Mouse (Mus musculus) lung, postnatal 10 days (tissue): ENCODE data around the gene Nf2.
A peak's percentile ranks its signal among the peaks of the same experiment; 100 is the strongest.

ENCODE experiments used
- DNase-seq: peaks from one replicate; pipeline ENCODE4 v3.0.0; 2021

Gene Nf2

DNA sequence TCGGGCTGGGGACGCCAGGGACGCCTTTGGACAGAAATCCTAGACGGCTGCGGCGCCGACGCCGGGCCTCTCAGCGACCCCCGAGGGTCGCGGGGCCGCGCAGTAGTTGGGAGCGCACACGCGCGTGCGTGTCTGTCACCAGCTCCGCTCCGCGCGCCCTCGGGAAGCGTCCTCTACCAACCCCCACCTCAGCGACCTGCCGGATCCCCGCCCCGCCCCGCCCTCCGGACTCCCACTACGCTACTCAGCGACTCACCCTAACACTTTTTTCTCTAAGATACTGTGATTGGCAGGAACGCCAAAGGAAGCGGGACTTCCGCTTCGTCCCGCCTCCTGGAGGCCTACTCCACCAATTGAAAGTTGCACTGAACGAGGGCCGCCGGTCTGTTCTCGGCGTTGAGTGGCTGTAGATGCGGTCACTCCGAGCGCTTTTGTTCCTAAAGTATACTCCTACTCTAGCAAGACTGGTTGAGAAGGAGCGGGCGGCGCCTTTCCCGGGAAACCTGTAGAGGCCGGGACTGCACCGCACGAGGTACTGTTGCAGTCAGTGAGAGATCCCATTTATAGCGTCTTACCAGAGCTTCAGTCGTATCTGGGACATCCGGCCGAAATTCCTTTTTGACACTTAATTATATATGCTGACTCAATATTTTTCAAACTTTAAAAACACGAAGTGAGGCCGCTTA lies at the start of gene Nf2:
TSS of gene Nf2 (minus strand) at position 279 of the 686 bp plus-strand sequence.
- DNase-seq: peak; percentile 99

DNA sequence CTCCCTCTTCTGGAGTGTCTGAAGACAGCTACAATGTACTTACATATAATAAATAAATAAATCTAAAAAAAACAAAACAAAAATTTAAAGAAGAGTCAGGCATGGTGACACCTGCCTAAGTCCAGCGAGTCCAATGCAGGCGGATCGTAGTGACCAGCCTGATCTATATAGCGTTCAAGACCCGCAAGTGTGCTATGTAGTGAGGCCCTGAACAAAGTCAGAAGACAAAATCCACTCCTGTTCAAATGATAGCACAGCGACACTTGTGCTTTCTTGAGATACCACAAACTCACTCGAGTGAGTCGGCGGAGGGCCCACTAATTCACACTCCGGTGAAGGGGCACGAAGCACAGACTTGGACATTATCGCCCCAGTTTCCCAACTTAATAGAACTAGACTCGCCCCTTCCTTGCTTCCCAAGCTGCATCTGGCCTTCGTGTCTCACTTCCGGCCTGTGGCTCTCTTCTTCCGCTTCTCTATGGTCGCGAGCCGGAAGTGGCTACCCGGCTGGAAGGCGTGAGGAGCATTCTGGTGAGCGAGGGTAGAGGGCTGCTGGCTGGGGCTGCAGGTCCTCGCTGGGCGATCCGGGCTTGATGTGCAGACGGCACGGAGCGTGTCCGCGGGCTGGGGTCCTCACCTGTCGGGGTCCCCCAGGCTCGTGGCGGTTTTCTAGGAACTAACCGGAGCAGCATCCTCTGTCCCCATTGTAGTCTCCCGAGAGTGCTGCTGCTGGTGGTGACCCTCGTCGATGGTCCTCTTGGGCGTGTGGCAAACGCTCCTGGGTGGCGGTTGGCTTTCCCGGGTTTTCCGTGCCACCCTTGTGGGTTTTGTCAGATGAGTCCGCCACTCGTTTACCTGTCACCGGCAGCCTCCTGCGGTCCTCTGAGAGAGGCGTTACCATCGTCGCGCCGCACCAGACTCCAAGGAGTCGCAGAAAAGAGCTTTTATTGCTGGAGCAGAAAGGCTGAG lies 45.8 kb upstream of the Nf2 start, which contains the start of gene Thoc5:
TSS of gene Thoc5 (plus strand) at position 473 of the 969 bp plus-strand sequence.
- peak; percentile 86 for DNase-seq

DNA sequence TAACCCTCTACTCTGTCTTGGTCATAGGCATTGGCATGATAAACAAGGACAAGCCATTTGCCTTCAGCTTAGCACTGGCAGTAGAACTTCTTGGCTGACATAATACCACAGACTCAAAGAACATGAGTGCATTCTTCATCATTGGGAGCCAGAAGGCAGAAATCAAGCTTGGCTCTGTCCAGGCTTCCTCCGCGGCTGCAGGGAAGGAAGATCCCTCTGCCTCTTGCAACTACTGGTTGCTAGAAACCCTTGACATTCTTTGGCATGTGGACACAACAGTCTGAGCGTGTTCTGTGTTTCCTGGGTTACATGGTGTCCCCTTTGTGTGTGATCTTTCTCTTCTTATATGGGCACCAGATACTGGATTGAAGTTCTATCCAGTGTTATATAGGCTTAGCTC lies 37.7 kb upstream of the Nf2 start:
- DNase-seq: no peak

DNA sequence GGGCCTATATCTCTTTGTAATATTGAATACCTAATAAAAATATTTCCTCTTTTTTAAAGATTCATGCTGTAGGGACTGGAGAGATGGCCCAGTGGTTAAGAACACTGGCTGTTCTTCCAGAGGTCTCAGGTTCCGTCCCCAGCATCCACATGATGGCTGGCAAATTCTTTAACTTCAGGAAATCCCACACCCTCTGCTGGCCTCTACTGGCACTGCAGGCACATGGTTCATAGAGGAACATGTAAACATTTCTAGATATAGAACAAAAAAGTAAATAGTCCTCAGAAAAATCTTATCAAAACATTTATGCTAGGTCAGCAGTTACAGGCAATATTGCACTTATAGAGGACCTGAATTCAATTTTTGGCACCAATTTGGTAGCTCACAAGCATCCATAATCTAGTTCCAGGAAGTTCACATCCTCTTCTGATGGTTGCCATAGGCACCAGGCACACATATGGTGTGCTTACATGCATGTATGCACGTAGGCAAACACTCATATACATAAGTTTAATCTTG lies 36.1 kb upstream of the Nf2 start:
- DNase-seq: peak; percentile 65

DNA sequence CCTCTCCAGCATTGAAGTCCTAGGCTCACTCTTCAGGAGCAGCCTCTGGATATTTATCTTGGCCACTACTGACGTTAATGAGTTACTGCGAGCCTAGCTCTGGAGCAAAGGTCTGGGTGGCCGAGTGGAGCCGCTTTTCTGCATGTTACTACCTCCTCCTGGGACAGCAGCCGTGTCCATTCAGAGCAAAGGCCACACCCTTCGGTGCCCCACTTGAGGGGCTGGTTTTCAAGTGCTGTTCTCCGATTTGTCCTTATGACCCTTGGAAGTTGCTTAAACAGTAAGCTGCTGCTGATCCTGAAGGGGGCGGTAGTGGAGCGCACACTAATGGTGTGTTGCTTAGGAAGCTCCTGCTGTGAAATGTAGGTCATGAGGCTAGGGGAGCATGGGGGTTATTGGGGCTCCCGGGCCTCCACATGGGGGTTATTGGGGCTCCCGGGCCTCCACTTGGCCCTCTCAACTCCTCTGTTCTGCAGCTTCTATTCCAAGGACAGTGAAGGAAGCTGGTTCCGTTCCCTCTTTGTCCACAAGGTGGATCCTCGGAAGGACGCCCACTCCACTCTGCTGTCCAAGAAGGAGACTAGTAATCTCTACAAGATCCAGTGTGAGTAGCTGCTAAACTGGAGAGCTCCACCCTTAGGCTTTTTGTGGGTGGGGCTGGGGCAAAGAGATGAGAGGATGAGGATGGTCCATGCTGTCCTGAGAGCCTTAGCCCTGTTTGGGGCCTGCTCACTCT lies 33.7 kb upstream of the Nf2 start:
- DNase-seq: peak; percentile 82

DNA sequence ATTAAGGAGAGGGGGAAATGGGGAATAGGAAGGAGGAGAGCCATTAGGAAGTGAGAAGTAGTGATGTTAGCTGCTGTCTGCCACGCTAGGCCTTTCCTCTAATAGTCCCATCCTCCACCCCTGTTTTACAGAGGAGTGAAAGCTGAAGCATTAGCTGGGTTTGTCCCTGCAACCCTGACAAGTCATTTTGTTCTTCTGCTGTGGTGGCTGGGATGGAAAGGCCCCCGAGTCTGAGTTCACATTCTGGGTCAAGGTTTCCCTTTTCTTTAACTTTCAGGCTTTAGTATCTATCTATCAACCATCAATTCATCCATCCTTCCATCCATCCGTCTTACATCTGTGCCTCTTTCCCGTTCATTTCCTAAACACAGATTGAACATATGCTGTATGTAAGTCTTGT lies 31.8 kb upstream of the Nf2 start:
- DNase-seq: no peak

DNA sequence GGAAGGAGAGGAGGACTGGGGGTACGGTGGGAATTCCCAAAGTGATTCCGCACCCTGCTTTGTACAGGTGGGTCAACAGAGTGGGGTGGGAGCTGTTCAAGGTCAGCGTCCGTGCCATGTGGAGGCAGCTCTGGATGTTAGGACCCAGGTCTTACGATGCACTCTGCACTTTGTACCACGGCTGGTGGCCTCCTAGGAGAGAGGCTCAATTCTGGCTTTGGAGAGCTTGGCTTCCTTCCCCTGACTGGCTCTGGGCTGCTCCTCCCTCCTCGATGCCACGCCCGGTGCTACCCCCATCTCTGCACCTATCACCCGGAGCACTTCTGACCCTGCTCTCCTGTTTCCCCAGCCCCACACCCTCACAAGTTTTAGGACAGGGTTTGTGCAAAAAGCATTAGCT lies 25.2 kb upstream of the Nf2 start:
- peak; percentile 11 for DNase-seq

DNA sequence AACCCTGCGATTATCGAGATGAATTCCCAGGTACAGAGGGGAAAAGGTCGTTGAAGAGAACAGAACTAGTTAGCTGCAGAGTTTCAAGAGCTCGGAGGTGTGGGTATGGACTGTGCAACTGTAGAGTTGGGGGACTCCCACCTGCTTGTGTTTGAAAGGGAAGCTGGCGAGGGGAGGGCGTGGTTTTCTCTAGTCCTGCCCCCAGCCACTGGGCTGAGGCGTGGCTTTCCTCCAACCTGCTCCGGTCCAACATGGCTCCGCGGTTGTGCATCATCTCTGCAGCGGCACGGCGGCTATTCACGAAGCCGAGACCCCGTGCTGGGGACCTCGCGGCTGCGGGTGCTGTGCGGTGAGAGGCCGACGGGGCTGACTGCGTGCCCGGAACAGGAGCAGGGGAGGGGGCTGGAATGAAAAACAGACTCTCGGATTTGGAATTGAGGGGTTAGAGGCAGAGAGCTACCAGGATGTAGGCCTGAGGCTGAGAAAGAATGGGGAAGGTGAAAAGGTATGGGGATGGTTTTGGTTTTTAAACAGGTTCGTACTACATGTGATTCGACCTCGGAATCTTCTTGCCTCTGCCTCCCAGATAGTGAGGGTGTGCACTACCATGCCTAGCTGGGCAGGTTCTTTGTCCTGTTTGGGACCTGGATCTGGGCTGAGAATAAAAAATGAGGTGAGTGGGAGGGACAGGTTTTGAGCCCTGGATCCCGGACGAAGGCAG lies 24.6 kb upstream of the Nf2 start, which contains the start of gene Nipsnap1:
TSS of gene Nipsnap1 (plus strand) at position 197 of the 721 bp plus-strand sequence.
- peak; percentile 83 for DNase-seq

DNA sequence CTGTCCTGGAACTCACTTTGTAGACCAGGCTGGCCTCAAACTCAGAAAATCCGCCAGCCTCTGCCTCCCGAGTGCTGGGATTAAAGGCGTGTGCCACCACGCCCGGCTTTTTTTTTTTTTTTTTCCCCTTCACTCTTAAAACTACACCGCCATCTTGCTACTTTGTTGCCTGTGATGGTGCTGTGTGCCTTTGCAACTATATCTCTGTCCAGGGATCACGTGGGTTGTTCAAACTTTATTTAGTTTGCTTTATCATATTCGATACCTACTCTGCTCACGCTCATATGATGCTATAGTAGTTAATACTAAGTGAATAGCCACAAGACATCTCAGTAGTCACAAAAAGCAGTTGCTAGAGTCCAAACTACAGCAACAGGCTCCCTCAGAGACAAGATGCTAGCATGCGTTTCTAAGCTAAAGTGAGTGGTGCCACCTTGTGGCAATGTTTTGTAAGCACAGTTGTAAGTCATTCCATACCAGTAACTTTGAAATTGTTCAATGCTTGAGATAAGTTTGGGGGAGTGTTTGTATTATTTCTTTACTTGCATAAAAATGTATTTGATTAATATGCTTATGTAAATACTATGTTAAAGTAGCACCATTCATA lies 16.4 kb upstream of the Nf2 start:
- peak; percentile 79 for DNase-seq

DNA sequence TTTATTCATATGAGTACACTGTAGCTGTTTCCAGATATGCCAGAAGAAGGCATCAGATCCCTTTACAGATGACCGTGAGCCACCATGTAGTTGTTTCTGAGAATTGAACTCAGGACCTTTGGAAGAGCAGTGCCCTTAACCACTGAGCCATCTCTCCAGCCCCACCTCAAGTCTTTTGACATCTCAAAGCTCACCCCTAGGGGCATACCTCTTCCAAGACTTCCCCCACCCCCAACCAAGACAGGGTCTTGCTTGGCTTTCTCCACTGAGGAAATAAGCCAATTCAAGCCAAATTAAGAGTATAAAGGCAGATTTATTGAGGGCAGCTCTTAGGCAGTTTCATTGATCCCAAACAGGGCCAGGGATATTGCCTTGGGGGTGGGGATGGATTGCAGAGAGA lies 13.4 kb upstream of the Nf2 start:
- DNase-seq: no peak

DNA sequence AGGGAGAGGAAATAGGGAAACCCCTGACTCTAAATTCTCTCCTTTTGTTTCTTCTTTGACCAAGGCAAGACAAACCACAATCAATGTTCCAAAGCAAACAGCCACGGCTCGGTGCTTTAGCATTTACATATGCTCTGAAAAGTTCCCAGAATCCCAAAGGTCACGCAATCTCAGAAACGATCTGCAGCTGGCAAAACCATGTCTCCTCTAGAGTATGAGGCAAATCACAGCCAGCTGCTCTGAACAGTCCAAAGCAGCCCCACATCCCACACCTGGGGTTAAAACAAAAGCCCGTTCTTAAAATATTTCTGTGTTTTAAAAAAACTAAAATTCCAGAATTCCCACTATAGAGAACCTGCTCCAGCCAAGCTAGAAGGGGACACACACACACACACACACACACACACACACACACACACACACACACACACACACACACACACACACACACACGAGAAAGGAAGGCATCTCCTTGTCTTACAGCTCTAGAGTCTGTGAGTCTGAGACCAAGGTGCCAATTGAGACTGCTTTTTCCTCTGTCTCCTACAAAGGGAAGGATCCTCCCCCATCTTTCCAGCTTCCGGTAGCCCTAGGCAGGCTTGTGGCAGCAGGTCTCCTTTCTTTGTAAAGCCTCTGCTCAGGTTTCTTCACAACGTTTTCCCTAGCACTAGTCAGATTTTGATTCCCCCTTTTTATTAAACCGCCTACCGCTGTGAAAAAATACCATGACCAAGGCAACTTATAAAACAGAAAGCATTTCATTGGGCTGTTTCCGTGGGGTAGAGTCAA lies 12.7 kb upstream of the Nf2 start:
- no peak for DNase-seq

DNA sequence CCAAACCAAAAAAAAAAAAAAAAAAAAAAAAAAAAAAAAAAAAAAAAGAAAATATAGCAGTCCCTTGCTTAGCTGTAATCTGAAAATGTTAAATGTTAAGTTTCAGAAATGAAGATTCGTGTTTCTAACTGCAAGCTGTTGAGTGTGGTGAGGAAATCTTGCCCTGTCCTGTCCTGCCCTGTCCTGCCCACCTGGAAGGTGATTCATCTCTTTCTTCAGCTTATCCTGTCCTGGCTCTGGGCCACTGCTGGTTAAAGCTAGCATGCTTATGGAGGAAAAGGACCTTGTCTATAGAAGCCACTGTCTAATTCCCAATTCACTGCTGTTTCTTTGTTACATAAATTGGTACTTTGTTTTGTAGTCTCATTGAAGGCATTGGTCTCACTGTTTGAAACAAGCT lies 11.7 kb upstream of the Nf2 start:
- DNase-seq: no peak

DNA sequence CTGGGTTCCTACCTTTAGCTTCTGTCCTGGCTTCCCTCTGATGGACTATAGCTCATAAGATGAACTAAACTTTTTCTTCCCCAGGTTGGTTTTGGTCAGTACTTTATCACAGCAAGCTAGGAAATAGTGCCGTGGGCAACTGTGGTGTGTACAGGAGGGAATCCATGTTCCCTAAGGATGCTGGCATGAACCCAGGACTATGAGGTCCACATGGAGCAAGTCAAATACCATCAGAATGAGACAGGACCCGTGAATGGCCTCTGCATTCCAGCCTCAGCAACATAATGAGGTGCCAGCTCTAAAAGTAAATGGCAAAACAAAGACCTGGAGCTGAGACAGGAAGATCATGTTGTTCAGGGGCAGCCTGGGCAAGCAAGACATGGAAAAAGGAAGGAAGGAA lies 9.1 kb upstream of the Nf2 start:
- no peak for DNase-seq

DNA sequence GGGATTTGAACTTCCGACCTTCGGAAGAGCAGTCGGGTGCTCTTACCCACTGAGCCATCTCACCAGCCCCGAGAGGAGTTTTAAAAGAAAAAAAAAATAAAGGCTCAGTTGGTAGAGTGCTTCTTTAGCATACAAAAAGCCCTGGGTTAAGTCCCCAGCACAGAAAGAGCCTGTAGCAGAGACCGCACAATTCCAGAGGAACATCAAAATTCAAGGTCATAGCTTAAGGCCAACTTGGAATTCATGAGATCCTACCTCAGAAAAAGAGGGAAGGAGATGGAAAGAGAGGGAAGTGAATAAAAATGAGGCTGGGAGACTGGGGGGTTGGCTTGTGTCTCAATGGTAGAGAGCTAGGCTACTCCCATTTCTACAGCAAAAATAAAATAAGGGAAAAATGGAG lies 4.8 kb upstream of the Nf2 start:
- no peak for DNase-seq

DNA sequence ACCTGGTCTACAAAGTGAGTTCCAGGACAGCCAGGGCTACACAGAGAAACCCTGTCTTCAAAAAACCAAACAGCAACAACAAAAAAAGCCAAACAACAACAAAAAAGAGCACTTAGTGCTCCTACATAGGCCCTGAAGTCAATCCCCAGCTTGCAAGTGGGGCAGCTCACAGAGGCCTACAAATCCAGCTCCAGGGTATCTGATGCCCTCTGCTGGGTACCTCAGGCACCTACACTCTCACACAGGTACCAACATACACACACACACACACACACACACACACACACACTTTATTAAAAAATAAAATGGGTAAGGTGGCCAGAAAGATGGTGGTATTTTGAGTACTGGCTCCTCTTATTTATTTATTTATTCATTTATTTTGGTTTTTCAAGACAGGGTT lies 3.7 kb upstream of the Nf2 start:
- DNase-seq: no peak

DNA sequence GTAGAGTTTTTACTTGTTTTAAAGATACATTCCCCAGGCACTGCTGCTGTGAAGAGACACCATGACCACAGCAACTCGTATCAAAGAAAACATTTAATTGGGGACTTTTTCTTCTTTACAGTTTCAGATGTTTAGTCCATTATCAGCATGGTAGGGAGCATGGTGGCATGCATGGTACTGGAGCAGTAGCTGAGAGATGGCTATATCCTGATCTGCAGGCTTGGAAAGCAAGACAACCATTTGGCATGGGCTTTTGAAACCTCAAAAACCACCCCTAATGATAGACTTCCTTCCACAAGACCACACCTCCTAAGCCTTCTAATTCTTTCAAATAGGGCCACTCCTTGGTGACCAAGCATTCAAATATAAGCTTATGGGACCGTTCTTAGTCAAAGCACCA lies 1.1 kb upstream of the Nf2 start:
- DNase-seq: no peak

DNA sequence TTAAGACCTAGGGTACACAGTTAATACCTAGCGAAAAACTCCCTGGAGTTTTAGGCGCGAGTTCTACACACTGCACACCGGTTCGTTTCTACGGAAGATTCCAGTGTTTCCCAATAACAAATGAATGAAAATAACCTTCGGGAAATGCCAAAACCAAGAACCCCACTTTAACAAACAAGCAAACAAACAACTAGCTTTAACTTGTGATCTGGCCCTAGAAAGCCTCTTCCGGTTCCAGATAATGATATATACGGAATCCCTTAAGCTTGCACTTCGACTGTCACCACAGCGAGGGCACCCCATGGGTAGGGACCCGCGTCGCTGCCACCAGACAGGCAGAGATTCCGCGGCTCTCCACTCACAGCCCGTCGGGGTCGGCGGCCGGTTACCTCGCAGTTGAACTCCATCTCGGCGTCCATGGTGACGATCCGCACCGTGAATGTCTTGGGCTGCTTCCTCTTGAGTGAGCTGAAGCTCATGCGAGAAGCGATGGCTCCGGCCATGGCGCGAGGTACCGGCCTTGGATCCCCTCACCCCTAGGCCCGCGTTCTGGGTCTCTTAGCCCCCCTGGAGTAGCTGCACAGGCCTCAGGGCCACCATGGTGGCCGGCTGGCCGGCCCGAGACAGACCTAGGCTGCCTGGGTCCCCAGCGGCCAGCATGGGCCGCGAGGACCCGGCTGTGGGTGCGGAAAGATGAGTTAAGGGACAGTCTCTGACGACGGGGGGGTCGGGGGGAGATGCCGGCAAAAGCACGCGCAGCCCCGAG lies 670 bp downstream of the Nf2 start:
- peak; percentile 44 for DNase-seq

DNA sequence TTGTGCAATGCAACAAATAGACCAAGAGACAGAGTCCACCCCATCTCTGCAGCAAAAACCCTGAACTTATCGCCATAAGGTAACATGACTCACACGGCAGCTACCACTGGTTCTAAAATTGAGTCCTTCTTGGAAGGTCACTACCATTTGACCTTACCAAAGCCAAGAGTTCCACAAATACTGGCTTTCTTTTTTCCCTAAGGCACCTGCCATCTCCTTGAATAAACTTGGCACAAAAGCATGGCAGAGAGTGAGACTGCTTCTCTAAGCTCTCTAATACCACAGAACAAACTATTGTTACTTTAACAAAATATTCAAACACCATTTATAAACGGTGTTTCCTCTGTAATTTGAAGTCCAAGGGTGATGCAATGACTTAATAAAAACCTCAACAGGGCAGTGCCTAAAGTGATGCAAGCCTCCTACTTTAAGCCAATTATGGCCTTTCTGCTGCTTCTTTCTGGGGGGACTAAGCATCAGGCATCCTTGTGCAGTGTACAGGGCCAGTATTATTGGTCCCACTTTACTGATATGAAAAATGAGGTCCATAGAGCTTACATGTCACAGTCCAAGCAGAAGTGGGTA lies 8.3 kb downstream of the Nf2 start:
- DNase-seq: no peak

DNA sequence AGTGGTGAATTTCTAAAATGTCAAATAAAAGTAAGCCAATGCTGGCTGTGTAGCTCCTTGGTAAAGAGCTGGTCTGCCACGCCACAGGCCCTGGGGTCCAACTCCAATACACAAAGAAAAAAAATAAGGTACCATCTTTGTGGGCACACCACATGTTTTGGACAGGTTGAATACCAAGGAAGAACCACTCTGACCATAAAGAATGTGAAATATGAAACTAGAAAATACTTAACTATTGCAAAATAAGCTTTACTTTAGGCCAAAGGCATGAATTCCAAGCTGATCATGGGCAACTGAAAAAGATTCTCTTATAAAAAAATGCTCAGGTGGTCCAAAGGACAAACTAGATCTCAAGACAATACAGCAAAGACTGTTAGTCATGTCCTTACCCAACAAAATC lies 11.1 kb downstream of the Nf2 start:
- DNase-seq: no peak

DNA sequence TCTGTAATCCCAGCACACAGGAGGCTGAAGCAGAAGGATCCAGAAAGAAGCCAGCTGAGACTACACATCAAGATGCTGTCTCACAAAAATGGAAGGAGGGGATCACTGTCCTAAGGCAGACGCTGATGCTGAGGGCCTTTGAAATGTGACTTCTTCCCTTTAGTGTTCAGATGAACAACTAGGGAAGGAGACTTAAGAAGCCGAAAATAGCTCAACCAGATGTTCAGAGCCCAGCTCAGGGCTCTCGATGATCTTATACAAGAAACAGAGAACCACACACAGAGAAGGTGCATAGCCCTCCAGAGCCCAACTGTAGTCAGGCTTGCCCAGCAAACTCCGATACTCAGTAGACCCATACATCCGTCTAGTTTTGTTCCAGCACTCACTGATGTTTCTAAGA lies 12.0 kb downstream of the Nf2 start:
- DNase-seq: no peak
